Mouse (Mus musculus): ENCODE results near the gene Myt1l. TPM values are rescaled to one million over a fixed set of nuclear protein-coding genes. Genes with fewer than 3 reads are reported as not detected.

Myt1l gene
- polyA plus RNA-seq, 1 experiment from 2014 or later = 2.8 TPM

GRCm38 (mm10) chr12:29907056-29907455 lies 378.9 kb downstream of the Myt1l start:
- WGBS = 34% methylated on average over 2 of the region's 2 CpGs
- Histone ChIP-seq H3K9me3 (no peaks in the 10 kb centered on the region), H3K4me3 (replicated peaks) (no peak overlapping the region), H3K4me1 (replicated peaks) (0 out of 2 replicates have a peak, but pooled peaks cover 3% of the 10 kb centered on the region), H3K27ac (no peak overlapping the region), H3K9ac (no peak overlapping the region), H3K27me3 (replicated peaks) (no peaks in the 10 kb centered on the region), H3K4me2 (replicated peaks) (no peak overlapping the region), H3K36me3 (no peaks in the 10 kb centered on the region)
- peak; percentile 56; the same call in 1 of the 2 replicates for ATAC-seq

- H3K9ac ChIP-seq = no peak overlapping the region
- no peak overlapping the region for H3K27ac ChIP-seq
- H3K4me3 ChIP-seq (replicated peaks) = no peak overlapping the region
- WGBS = 75% methylated on average over 3 of the region's 3 CpGs
- H3K4me1 ChIP-seq (replicated peaks) = no peaks in the 10 kb centered on the region
- H3K9me3 ChIP-seq = no peaks in the 10 kb centered on the region
- H3K4me2 ChIP-seq (replicated peaks) = no peak overlapping the region
- H3K27me3 ChIP-seq (replicated peaks) = no peaks in the 10 kb centered on the region
- no peak for ATAC-seq
- H3K36me3 ChIP-seq = no peaks in the 10 kb centered on the region
Measured at GRCm38 (mm10) chr12:29916139-29916538, 388.0 kb downstream of the Myt1l start.

- no peaks in the 10 kb centered on the region for H3K27me3 ChIP-seq (replicated peaks)
Measured at GRCm38 (mm10) chr12:29916807-29917206, 388.6 kb downstream of the Myt1l start.

GRCm38 (mm10) chr12:29920298-29920697 lies 392.1 kb downstream of the Myt1l start:
- ATAC-seq = no peak
- WGBS = 63% methylated on average over 7 of the region's 7 CpGs
- no peak overlapping the region for H3K4me3 ChIP-seq (replicated peaks)
- no peak overlapping the region for H3K27ac ChIP-seq
- no peaks in the 10 kb centered on the region for H3K9me3 ChIP-seq
- no peak overlapping the region for H3K4me2 ChIP-seq (replicated peaks)
- no peak overlapping the region for H3K9ac ChIP-seq
- no peaks in the 10 kb centered on the region for H3K4me1 ChIP-seq (replicated peaks)
- no peaks in the 10 kb centered on the region for H3K27me3 ChIP-seq (replicated peaks)
- H3K36me3 ChIP-seq = no peaks in the 10 kb centered on the region

More at GRCm38 (mm10) chr12:29916807-29917206, 388.6 kb downstream of the Myt1l start:
- H3K27ac ChIP-seq = no peak overlapping the region
- no peaks in the 10 kb centered on the region for H3K4me1 ChIP-seq (replicated peaks)
- 88% methylated on average over 6 of the region's 6 CpGs for WGBS
- H3K4me3 ChIP-seq (replicated peaks) = no peak overlapping the region
- H3K9ac ChIP-seq = no peak overlapping the region
- no peak overlapping the region for H3K4me2 ChIP-seq (replicated peaks)
- H3K9me3 ChIP-seq = no peaks in the 10 kb centered on the region
- ATAC-seq = no peak
- no peaks in the 10 kb centered on the region for H3K36me3 ChIP-seq

GRCm38 (mm10) chr12:29921481-29921880 lies 393.3 kb downstream of the Myt1l start:
- Histone ChIP-seq H3K4me3 (replicated peaks) (no peak overlapping the region), H3K27ac (no peak overlapping the region), H3K4me2 (replicated peaks) (no peak overlapping the region), H3K9me3 (no peaks in the 10 kb centered on the region), H3K36me3 (no peaks in the 10 kb centered on the region), H3K27me3 (replicated peaks) (no peaks in the 10 kb centered on the region), H3K9ac (no peak overlapping the region), H3K4me1 (replicated peaks) (no peaks in the 10 kb centered on the region)
- ATAC-seq = no peak
- 80% methylated on average over 11 of the region's 11 CpGs for WGBS

GRCm38 (mm10) chr12:29926896-29927295 lies 398.7 kb downstream of the Myt1l start:
- no peaks in the 10 kb centered on the region for H3K27me3 ChIP-seq (replicated peaks)
- WGBS = 43% methylated on average over 3 of the region's 3 CpGs
- H3K4me3 ChIP-seq (replicated peaks) = no peak overlapping the region

GRCm38 (mm10) chr12:29930591-29930990 lies 402.4 kb downstream of the Myt1l start:
- H3K4me1 ChIP-seq (replicated peaks) = no peaks in the 10 kb centered on the region
- H3K27me3 ChIP-seq (replicated peaks) = no peaks in the 10 kb centered on the region
- no peak for ATAC-seq
- H3K9me3 ChIP-seq = no peaks in the 10 kb centered on the region
- H3K36me3 ChIP-seq = no peaks in the 10 kb centered on the region
- no peak overlapping the region for H3K4me2 ChIP-seq (replicated peaks)
- H3K9ac ChIP-seq = no peak overlapping the region
- WGBS = 62% methylated on average over 1 of the region's 1 CpGs
- no peak overlapping the region for H3K4me3 ChIP-seq (replicated peaks)
- no peak overlapping the region for H3K27ac ChIP-seq

More at GRCm38 (mm10) chr12:29926896-29927295, 398.7 kb downstream of the Myt1l start:
- Histone ChIP-seq H3K36me3 (no peaks in the 10 kb centered on the region), H3K27ac (no peak overlapping the region), H3K4me1 (replicated peaks) (no peaks in the 10 kb centered on the region), H3K9me3 (no peaks in the 10 kb centered on the region), H3K9ac (no peak overlapping the region), H3K4me2 (replicated peaks) (no peak overlapping the region)
- no peak for ATAC-seq

- Histone ChIP-seq H3K4me2 (replicated peaks) (no peak overlapping the region), H3K36me3 (no peaks in the 10 kb centered on the region), H3K27me3 (replicated peaks) (no peaks in the 10 kb centered on the region), H3K9ac (no peak overlapping the region), H3K27ac (no peak overlapping the region), H3K4me1 (replicated peaks) (peaks cover 9% of the 10 kb centered on the region), H3K4me3 (replicated peaks) (no peak overlapping the region), H3K9me3 (no peaks in the 10 kb centered on the region)
- WGBS = 81% methylated on average over 1 of the region's 1 CpGs
- ATAC-seq = no peak
Measured at GRCm38 (mm10) chr12:29932951-29933350, 404.8 kb downstream of the Myt1l start.

- Histone ChIP-seq H3K4me2 (replicated peaks) (no peak overlapping the region), H3K4me1 (replicated peaks) (peaks cover 9% of the 10 kb centered on the region), H3K9ac (no peak overlapping the region), H3K4me3 (replicated peaks) (no peak overlapping the region), H3K9me3 (no peaks in the 10 kb centered on the region), H3K36me3 (no peaks in the 10 kb centered on the region), H3K27ac (no peak overlapping the region), H3K27me3 (replicated peaks) (no peaks in the 10 kb centered on the region)
- WGBS = 65% methylated on average over 2 of the region's 2 CpGs
- no peak for ATAC-seq
Measured at GRCm38 (mm10) chr12:29933501-29933900, 405.3 kb downstream of the Myt1l start.

GRCm38 (mm10) chr12:29934120-29934581 lies 406.0 kb downstream of the Myt1l start:
- no peak overlapping the region for H3K27ac ChIP-seq
- no peak overlapping the region for H3K9ac ChIP-seq
- H3K9me3 ChIP-seq = no peaks in the 10 kb centered on the region
- 76% methylated on average over 8 of the region's 8 CpGs for WGBS
- no peak overlapping the region for H3K4me3 ChIP-seq (replicated peaks)
- H3K4me1 ChIP-seq (replicated peaks) = peaks cover 9% of the 10 kb centered on the region
- no peak overlapping the region for H3K4me2 ChIP-seq (replicated peaks)
- no peak for ATAC-seq
- no peaks in the 10 kb centered on the region for H3K36me3 ChIP-seq
- H3K27me3 ChIP-seq (replicated peaks) = no peaks in the 10 kb centered on the region

- no peaks in the 10 kb centered on the region for H3K36me3 ChIP-seq
- 45% methylated on average over 8 of the region's 8 CpGs for WGBS
- H3K4me1 ChIP-seq (replicated peaks) = peaks cover 19% of the 10 kb centered on the region
- ATAC-seq = no peak
- H3K27ac ChIP-seq = peak within 1 kb of the TSS; percentile 93
- H3K9ac ChIP-seq = peak within 1 kb of the TSS; percentile 90
- H3K4me2 ChIP-seq (replicated peaks) = peak within 1 kb of the TSS; percentile 76
- H3K27me3 ChIP-seq (replicated peaks) = no peaks in the 10 kb centered on the region
- no peaks in the 10 kb centered on the region for H3K9me3 ChIP-seq
- H3K4me3 ChIP-seq (replicated peaks) = peak within 1 kb of the TSS; percentile 83
Measured at GRCm38 (mm10) chr12:29937308-29937707, 409.1 kb downstream of the Myt1l start, which contains the start of gene Pxdn. Gene Pxdn (plus strand): TSS chr12:29937608.

GRCm38 (mm10) chr12:29937851-29938375 lies 409.7 kb downstream of the Myt1l start:
- H3K9me3 ChIP-seq = no peaks in the 10 kb centered on the region
- H3K4me3 ChIP-seq (replicated peaks) = peak overlapping the region; percentile 83
- peak overlapping the region; percentile 93 for H3K27ac ChIP-seq
- WGBS = under 1% methylated on average over 34 of the region's 49 CpGs
- H3K4me1 ChIP-seq (replicated peaks) = peaks cover 19% of the 10 kb centered on the region
- peak overlapping the region; percentile 90 for H3K9ac ChIP-seq
- no peaks in the 10 kb centered on the region for H3K27me3 ChIP-seq (replicated peaks)
- H3K36me3 ChIP-seq = no peaks in the 10 kb centered on the region
- ATAC-seq = peak; percentile 89
- H3K4me2 ChIP-seq (replicated peaks) = peak overlapping the region; percentile 76

- WGBS = under 1% methylated on average over 36 of the region's 40 CpGs
- Histone ChIP-seq H3K4me3 (replicated peaks) (peak overlapping the region; percentile 83), H3K27ac (peak overlapping the region; percentile 93), H3K36me3 (no peaks in the 10 kb centered on the region), H3K9me3 (no peaks in the 10 kb centered on the region), H3K4me1 (replicated peaks) (peaks cover 19% of the 10 kb centered on the region), H3K27me3 (replicated peaks) (no peaks in the 10 kb centered on the region), H3K9ac (peak overlapping the region; percentile 90), H3K4me2 (replicated peaks) (peak overlapping the region; percentile 76)
- peak; percentile 90 for ATAC-seq
Measured at GRCm38 (mm10) chr12:29938376-29939041, 410.3 kb downstream of the Myt1l start.

Measured in intestine, embryonic 15.5 days (tissue).